Mouse (Mus musculus): ENCODE data around the gene Lars2.
"Not testable (repeated sequence)": the region's sequence is repeated elsewhere in the genome, so short reads cannot be mapped to it uniquely, and the experiment has no call there.

Lars2 gene

DNA sequence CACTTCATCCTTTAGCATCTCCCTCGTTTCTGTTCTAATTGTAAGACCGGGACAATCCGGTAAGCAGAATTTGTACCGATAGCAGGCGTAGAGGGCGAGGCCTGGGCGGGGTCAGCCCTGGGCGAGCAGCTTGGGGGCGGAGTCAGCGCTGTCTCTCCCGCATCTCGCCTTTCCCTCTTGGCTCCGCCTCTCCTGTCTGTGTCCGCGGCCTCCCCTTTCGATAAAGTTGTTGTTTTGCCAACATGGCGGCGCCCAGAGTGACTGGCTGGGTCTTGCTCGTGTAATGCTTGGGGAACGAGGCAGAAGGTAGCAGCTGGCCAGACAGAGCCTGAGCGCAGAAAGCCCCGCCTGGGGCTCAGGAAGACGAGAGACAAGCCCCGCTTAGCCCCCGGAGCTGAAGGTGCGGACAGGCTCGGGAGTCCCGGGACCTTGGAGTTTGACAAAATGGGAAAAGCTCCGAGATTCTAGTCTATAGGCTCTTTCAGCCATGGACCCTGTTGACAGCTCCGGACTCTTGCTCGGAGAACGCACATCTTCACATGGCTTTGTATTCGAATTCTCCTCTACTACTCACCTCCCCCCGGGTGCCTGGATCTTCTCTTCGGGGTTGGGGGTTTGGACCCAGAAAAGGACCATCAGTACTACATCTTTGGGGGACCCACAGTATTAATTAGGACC lies at the start of gene Lars2:
Gene Lars2 (plus strand): TSS at position 220 of the 678 bp plus-strand sequence.
- DNase-seq (ENCODE audit: extremely low spot score, low read depth, low spot score) = peak; percentile 64

DNA sequence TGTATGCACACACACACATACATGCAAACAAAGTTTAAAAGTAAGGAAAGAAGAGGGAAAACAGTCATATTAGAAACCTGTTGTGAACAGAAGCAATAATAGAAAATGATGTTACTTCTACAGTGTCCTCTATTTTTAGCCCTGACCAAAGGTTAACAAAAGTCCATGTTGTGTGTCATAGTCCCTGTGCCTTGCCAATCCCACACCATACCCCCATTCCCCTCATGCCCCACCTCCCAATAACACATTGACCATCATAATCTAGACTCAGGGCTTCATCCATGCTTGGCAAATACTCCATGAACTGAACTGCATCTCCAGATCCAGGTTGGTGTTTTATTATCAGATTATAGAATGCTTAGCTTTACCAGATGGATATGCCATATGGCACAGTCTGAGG lies 40.6 kb upstream of the Lars2 start:
- DNase-seq (ENCODE audit: extremely low spot score, low read depth, low spot score) = no peak

DNA sequence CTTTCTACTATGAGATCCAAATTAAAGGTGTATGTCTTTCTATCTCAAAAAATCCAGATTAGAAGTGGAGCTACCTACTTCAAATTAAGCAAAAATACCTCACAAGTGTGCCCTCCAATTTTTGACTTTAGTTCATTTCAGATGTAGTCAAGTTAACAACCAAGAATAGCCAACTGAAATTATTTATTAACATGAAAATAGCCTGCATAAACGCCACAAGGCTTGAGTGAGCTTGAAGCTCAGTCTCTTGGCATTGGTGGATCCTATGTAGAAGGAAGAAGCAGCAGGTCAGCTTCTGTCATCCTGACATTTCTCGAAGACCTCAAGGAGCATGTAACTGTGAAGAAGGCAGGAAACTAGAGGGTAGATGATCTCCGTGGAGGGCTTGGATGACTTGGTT lies 38.4 kb upstream of the Lars2 start:
- DNase-seq (ENCODE audit: extremely low spot score, low read depth, low spot score) = no peak

DNA sequence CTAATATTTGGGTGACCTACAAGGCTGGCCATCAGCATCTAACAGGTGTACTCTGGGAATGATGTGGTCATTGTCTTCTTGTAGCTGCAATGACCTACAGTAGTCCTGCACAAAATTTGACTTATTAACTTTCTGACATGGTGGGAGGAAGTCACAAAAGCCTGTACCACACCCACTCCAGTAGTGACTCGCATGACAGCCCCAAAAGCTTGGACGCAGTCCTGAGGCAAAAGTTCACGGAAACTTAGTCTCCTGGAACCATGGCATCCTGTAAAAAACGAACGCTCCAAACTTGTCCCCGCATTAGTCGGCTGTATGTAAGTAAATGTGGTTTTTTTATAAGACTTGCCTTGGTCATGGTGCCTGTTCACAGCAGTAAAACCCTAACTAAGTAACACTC lies 36.9 kb upstream of the Lars2 start:
- no peak for DNase-seq (ENCODE audit: extremely low spot score, low read depth, low spot score)

DNA sequence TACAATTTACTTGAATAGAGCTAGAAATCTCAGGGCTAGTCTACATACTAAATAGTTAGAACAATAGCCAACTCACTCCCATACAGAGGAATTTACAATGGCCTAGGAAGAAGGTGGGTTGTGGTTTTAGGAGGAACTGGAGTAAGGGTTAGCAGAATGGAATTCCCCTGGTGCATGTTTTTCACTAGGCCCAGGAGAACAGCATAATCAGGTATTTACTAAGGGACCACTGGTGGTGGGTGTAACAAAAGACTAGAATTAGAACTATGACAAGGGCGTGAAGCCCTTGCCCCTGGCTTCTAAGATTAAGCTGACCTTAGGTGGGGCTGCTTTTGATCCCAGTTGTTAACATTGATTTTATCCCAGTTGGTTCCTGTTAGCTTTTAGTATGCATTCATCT lies 36.5 kb upstream of the Lars2 start:
- not testable (repeated sequence) for DNase-seq (ENCODE audit: extremely low spot score, low read depth, low spot score)

DNA sequence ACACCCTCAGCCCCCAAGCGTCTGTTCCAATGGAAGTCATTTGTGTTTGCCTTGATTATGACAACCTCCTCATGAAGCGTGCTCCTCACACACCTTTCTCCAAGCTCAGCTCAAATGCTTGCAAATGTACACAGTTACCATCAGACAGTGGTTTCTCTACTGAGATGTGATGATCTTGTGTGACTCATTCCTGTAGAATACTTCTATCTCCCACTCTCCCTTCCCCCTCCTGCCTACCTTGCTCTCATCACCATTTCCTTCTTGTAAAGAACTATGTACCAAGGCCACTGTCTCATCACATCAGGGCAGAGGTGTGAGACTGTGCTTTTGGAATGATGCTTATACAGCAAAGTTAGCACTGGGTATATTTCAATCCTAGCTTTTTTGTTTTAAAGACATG lies 33.2 kb upstream of the Lars2 start:
- no peak for DNase-seq (ENCODE audit: extremely low spot score, low read depth, low spot score)

DNA sequence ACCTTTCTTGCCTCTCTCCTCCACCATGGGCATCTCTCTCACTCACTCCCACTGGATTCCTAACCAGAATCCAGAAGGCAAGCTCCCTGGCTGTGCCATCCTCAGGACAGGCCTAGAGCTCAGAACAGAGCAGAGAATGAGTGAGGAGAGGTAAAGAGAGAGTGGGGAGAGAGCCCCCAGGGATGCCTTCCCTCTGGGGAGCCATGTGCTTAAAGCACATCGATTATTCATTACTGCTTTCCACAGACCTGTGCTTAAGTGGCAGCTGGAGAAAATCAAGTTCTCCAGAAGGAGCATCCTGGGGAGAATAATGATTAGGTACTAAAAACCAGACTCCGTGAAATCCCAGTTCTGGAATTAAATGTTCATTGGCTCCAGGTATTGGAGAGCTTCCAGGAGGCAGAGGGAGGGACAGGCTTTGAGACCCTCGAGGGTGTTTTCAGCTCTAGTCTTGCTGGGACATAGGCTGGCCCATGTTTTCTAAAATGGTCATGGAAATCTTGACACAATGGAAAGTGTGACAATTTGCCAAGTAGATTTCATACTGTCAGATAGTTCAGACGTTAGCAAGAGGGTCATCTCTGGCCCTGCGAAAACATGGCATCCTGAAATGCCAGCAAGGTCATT lies 31.6 kb upstream of the Lars2 start:
- no peak for DNase-seq (ENCODE audit: extremely low spot score, low read depth, low spot score)

DNA sequence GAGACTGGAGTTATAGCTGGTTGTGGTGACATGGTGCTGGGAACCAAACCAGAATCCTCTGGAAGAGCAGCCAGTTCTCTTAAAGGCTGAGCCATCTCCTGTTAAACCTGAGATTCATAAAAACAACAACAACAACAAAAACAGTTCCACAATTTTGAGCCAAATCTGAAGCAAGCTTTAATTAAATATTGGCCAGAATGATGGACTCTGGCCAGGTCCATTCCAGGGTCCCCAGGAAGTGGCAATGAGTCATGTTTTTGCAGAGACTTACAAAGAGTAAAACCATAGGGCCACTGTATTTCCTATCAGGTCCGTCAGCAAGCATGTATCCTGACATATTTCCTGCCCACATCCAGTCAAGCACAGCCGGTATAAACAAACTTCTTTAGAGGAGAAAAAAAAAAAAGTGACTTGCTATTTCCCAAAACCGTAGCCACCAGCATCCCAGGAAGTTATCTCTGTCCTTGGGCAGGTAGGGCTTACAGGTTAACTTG lies 27.0 kb upstream of the Lars2 start:
- DNase-seq (ENCODE audit: extremely low spot score, low read depth, low spot score) = no peak

DNA sequence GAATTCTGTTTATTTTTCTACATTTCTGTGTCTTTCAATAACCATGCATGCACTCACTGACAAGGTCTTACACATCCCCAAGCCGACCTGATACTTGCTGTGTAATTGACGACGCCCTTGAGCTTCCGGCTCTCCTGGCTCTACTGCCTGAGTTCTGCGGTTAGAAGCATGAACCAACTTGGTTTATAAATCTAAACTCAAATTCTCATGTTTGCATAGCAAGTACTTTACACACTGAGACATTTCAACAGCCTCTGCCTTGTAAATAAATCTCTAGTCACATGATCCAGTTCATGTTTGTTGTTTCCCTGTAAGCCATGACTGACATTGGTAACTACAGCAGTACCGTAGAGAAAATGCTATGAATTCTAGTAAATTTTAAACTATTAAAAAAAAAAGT lies 25.5 kb upstream of the Lars2 start:
- no peak for DNase-seq (ENCODE audit: extremely low spot score, low read depth, low spot score)

DNA sequence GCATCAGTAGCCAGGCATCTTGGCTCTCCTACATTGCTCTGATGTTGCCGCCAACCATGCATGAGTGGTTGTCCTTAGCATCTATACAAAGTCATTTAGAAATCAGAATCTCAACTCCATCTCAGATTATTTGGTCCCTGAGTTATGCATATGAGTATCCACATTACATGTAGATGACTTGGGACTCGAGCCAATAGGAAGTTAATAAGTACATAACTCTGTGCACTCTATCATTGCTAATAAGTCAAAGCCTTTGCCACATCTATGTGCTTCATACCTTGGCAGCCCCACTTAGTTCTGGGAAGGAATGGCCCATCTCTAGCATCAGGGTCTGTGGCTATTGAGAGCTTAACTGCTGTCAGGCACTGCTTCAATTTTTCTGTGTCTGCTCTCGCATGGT lies 23.7 kb upstream of the Lars2 start:
- no peak for DNase-seq (ENCODE audit: extremely low spot score, low read depth, low spot score)

DNA sequence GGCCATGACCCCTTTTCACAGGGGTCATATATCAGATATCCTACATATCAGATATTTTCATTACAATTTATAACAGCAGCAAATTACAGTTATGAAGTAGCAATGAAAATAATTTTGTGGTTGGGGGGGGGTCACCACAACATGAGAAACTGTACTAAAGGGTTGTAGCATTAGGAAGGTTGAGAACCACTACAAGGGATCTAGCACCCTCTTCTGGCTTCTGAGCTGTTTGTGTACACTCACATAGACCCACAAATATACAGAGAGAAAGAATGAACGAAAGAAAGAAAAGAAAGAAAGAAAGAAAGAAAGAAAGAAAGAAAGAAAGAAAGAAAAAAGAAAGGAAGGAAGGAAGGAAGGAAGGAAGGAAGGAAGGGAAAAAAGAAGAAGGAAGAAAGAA lies 17.4 kb upstream of the Lars2 start:
- not testable (repeated sequence) for DNase-seq (ENCODE audit: extremely low spot score, low read depth, low spot score)

DNA sequence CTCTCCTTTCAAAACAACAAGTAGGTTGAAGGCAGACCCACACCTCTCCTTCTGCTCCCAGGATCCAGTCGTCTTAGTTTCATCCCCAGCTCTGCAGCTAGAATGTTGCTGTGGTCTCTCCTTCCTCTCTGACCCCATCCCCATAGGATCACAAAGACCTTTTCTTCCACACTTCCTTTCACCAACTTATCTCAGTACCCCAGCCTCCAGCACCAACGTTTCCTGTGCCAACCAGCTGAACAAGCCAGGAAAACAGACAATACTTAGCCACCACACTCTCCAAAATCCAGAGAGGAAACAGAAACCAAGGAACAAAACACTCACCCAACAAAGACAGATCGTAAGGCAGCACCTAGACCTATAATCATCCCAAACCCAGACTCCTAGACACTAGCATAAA lies 6.7 kb upstream of the Lars2 start:
- DNase-seq (ENCODE audit: extremely low spot score, low read depth, low spot score) = no peak

DNA sequence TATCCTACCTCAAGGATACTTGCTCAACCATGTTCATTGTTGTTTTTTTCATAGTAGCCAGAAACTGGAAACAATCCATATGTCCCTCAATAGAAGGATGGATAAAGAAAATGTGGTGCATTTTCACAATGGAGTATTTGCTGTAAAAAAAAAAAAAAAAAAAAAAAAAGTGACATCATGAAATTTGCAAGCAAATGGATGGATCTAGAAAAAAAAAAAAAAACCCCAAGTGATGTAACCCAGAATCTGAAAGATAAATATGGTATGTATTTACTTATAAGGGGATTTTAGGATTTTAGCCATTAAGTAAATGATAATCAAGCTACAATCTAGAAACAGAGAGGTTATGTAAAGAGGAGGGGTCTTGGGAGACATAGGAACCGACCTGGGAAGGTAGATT lies 1.4 kb upstream of the Lars2 start:
- no peak for DNase-seq (ENCODE audit: extremely low spot score, low read depth, low spot score)

DNA sequence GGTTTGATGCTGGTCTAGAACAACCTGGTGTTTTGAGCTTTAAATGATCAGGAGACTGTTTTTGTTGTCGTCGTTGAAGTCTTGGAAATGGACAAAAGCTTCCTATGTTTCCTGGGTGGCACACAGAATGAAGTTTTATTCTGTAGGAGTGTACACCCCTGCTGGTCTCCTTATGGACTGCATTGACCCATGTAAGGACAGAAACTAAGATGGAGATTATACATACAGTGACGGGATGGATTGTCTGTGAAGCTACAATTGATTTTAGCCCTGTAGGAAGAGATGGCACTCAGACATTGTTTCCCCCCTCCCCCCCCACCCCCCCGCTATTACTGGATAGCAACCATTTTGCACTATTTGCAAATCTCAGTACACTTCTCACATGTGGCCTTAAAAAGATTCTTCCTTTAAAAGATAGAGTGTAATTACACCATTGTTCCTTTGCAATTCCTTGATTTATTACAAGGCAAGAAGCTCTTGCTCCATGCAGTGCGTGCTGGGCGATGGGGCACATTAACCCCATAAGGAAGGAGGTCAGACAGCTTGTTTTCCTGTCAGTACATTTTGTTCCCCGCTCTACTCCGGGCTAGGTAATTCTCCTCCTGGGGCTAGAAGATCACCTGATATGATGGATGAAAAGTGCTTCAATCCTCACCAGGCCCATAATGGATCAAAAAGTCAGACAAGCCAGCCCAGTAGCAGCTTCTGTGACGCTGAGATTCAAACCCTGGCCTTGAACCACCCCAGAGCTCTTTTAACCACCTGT lies 602 bp upstream of the Lars2 start:
- no peak for DNase-seq (ENCODE audit: extremely low spot score, low read depth, low spot score)

DNA sequence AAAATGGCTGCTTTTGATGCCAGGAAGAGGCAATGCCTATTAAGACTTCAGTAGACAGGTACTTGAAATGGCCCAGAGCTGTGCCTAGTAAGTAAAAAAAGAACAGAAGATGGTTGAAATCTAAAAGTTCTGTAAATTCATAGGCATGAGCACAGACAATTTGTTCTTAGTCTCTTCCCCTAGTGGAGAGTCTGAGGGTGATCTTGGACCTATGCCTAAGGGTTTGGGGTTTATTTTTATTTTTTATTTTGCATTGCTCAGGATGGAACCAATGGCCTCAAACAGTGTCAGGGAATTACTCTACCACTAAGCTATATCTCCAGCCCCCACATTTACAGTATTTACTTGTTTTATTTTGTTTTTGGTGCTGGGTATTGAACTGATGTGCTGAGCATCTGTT lies 909 bp downstream of the Lars2 start:
- no peak for DNase-seq (ENCODE audit: extremely low spot score, low read depth, low spot score)

DNA sequence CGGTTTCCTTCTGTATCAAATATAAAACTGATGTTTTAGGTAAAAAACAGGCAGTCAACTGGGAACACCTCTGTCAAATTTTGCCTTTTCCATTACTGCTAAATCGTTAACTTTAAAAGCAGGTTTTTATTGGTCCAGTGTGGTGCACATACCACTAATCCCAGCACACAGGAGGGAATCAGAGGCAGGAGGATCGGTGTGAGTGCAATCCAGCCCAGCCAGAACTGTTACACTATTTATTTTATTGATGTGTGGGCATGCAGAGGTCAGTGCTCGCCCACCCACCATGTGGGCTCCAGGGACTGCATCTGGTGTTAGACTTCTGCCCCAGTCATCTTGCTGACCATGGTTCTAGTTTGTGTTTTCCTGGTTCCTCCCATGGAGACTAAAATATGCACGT lies 15.7 kb downstream of the Lars2 start:
- DNase-seq (ENCODE audit: extremely low spot score, low read depth, low spot score) = no peak

DNA sequence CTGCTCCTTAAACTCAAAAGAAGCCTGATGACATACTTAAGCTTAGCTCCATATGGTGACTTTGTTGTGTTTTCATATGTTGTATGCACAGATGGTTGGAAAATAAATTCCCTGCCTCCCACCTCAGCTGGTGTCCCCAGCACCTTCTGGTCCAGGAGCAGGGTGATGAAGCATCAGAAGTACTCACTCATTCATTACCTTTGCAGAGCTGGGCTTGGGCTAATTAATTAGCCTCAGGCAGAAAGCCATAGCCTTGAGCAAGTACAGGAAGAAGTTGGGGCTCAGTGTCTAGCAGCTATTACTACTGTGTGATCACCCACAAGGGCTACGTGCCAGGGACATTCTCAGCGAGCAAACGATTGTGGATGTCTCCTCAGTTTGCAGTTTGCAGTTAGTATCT lies 18.0 kb downstream of the Lars2 start:
- DNase-seq (ENCODE audit: extremely low spot score, low read depth, low spot score) = no peak

DNA sequence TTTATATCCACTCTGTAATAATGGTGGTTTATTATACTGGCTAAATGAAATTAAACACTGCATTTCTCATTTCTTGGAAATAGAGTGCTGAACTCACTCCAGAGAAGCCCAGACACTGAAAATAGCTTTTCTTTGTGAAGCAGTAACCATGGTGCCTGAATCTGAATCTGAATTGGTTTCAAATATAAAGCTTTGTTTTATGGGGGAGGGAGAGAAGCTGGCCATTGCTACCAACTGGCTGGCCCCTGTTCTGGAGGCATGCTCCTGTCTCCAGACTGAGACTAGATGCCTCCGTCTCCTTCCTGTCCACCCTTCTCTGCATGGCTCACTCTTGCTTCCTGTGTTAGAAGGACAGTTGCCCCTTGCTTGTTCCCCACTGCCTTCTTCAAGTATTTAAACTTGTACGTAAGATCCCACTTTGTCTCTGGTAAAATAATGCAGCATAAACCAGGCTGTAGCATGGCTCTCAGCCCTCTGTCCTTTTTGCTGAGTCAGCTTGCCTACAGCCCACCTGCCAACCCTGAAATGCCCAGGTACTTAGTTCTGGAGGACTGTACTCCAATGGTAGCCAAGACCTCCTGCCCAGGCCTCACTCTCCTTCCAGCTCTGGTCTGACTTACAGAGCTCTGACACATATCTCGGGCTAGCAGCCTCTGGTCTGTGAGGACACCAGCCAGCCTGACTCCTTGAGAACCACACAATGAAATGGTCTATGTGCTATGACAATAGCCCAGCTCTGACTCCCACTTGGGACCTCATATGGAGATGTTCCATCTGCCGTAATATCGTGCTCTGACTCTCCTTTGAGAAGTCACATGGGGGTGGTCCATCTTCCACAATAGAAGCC lies 18.8 kb downstream of the Lars2 start:
- DNase-seq (ENCODE audit: extremely low spot score, low read depth, low spot score) = no peak

DNA sequence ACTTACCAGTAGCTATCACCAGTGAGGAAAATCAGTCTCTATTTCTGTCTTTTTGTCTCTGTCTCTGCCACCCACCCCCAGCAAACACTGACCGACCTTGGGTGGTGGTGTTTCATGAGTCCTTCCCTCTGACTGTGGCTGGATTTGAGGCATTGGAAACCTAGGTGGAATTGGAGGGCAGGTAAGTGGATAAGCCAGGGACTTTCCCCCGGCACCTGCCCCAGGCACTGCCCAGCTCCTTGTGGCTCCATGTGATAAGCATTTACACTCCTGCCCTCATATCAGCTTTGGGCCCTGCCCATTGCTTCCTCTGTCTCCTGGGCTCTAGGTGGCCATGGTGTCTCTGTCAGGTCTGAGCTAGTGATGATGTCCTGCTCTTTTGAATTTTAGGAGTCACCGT lies 19.6 kb downstream of the Lars2 start:
- DNase-seq (ENCODE audit: extremely low spot score, low read depth, low spot score) = no peak

DNA sequence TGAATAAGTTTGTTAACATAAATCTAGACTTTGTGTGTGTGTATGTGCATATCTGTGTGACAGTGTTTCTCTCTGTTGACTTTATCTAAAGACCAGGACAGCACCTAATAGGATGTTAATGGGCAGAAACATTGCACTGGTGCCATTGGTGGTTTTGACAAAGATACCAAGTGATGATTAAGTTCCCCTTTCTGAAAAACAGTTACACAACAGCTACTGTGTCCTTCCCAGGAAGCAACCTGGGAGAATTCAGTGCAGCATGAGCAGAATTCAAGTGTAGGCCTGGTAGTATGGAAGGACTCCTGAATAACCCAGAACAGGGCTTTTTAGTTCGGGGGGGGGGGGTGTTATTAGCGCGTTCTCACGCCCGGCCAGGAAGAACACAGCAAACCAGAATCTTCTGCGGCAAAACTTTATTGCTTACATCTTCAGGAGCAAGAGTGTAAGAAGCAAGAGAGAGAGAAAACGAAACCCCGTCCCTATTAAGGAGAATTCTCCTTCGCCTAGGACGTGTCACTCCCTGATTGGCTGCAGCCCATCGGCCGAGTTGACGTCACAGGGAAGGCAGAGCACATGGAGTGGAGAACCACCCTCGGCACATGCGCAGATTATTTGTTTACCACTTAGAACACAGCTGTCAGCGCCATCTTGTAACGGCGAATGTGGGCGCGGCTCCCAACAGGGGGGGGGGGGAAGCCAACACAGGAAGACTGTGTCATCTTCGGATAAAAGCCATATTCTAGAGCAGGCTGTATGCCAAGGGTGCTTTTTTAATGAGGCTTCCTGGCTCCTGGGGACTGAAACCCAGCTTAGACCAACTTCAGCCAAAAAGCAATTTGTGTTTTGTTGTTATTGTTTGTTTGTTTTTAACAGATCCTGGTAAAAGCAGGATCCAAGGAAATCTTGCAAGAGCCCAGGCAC lies 21.6 kb downstream of the Lars2 start:
- DNase-seq (ENCODE audit: extremely low spot score, low read depth, low spot score) = not testable (repeated sequence)

Measured in hindlimb bud, embryonic 11.5 days (tissue).